Mouse (Mus musculus) cortical plate, adult 2 months (tissue): ENCODE data around the gene Lclat1.

Experiments
- CTCF ChIP-seq: fragments of 200-500 bp; IDR thresholded peaks from 2 replicates; pipeline ENCODE4 v1.5.1; 2011; ENCODE audit warnings: mild to moderate bottlenecking, control low read depth, low read length; ENCODE audit not compliant: insufficient read depth; ENCODE audit errors: extremely low read depth
- POLR2A ChIP-seq: fragments of 200-500 bp; IDR thresholded peaks from 2 replicates; pipeline ENCODE4 v1.6.1; 2011; ENCODE audit warnings: mild to moderate bottlenecking, low read length, control low read depth; ENCODE audit not compliant: insufficient read depth; ENCODE audit errors: extremely low read depth

DNA sequence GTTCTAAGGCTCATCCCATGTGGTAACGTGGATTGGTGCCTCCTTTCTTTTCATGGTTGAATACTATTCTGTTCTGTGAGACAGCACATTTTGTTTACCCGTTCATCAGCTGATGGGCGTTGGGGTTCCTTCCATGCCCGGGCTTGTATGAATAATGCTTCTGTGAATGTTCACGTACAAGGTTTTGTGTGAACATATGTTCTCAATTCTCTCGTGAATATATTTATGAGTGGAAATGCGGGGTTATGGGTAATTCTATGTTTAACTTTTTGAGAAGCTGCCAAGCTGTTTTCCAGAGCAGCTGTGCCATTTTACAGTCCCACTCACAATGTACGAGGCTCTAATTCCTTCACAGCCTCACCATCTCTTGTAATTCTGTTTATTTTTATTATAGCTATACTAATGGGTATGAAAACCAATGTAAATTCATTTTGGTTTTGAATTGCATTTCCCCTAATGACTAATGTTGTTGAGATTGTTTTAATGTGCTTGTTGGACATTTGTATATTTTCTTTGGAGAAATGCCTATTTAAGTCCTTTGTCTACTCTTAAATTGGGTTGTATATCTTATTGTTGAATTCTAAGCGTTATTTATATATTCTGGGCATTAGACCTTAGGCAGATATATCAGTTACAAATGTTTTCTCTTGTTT lies 32.4 kb upstream of the Lclat1 start:
- TF ChIP-seq CTCF: no peak
- no peak for TF ChIP-seq POLR2A
